Mouse (Mus musculus): Measurements from ENCODE around the gene Thumpd2. TPM values are rescaled to one million over a fixed set of nuclear protein-coding genes. Genes with fewer than 3 reads are reported as not detected.

The Thumpd2 gene
- 8.4 and 9.9 TPM in 2 replicates for total RNA-seq (2014; fragmentation: Nextera tagmentation)
- 13.7 and 15.7 TPM in 2 replicates for total RNA-seq (2017)
- 0.94 and 1.5 TPM in 2 replicates for polyA plus RNA-seq (2012)

DNA sequence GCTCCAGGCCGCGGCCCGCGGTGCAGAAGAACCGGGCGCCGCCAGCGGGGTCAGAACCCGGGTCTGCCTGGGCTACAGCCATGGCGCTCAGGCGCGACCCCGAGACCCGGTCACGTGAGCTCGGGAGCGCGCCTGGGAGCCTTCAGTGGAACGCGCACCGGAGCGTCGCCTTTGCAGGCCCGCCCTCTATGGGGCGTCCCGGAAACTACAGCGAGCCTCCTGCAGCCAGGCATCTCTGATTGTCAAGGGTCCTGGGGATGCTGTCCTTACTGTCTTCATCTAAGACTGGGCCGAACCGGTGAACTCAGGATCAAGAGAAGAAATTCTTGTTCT, at the start of gene Thumpd2:
Gene Thumpd2, minus strand, starts transcription at position 104 of the 333 bp plus-strand sequence.
- Histone ChIP-seq H3K9me3 (replicated peaks) (peaks cover 8% of the 10 kb centered on the region), H3K4me3 (ENCODE audit: low read depth, low read length) (peak within 1 kb of the TSS; percentile 84), H3K27me3 (ENCODE audit: insufficient read depth, low read length) (0 out of 2 replicates have a peak, but pooled peaks cover 3% of the 10 kb centered on the region), H3K4me1 (ENCODE audit: insufficient read depth, low read depth, low read length) (peaks cover 28% of the 10 kb centered on the region), H3K36me3 (replicated peaks) (peaks cover 22% of the 10 kb centered on the region)
- ATAC-seq (ENCODE audit: extremely low read depth, insufficient number of reproducible peaks, low FRiP score, poor library complexity, severe bottlenecking) (peak; percentile 46), DNase-seq (ENCODE audit: low spot score) (peak; percentile 84)
- TF ChIP-seq GATA1 (IDR thresholded peaks at IDR 0.05; ENCODE audit: borderline replicate concordance, low read length) (no peak), CTCF (IDR thresholded peaks at IDR 0.05; ENCODE audit: low read depth, low read length) (peak; percentile 84)

DNA sequence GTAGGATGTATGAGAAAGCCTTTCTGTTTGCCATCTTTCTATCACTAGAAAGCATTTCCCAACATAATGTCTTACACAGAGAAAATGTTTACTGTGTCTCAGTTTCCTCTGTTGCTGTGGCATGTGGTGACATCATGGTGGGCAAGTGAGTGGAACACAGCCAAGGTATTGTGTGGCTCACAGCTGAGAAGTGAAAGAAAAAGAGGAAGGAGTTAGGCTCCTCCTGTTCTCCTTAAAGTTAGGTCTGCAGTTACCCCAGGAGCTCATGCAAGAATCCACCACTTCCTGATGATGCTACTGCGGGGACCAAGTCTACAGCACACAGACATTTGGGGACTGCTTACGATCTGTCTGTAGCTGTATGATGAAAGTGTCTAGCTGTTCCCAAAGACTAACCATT, 39.4 kb upstream of the Thumpd2 start:
- no peak for ATAC-seq (ENCODE audit: extremely low read depth, insufficient number of reproducible peaks, low FRiP score, poor library complexity, severe bottlenecking)

GRCm38 (mm10) chr17:81102866-81103265, 38.0 kb upstream of the Thumpd2 start:
- DNase-seq (ENCODE audit: low spot score): no peak
- TF ChIP-seq GATA2 (IDR thresholded peaks at IDR 0.05; ENCODE audit: borderline replicate concordance, low read depth, low read length): no peak
- no peak for TF ChIP-seq TAL1 (conservative IDR thresholded peaks at IDR 0.05; ENCODE audit: low read depth, low read length)
- TF ChIP-seq GATA1 (IDR thresholded peaks at IDR 0.05; ENCODE audit: borderline replicate concordance, low read length): no peak
- TF ChIP-seq POLR2AphosphoS5 (IDR thresholded peaks at IDR 0.05; ENCODE audit: insufficient replicate concordance, low read depth, low read length): no peak
- no peak for TF ChIP-seq CTCF (IDR thresholded peaks at IDR 0.05; ENCODE audit: low read depth, low read length)
- Histone ChIP-seq H3K36me3 (replicated peaks) (no peaks in the 10 kb centered on the region), H3K9me3 (replicated peaks) (no peaks in the 10 kb centered on the region), H3K4me1 (ENCODE audit: insufficient read depth, low read depth, low read length) (no peaks in the 10 kb centered on the region), H3K4me3 (ENCODE audit: low read depth, low read length) (no peak overlapping the region), H3K27me3 (ENCODE audit: insufficient read depth, low read length) (no peaks in the 10 kb centered on the region)
- no peak for ATAC-seq (ENCODE audit: extremely low read depth, insufficient number of reproducible peaks, low FRiP score, poor library complexity, severe bottlenecking)

More for the DNA sequence above, 39.4 kb upstream of the Thumpd2 start:
- no peaks in the 10 kb centered on the region for H3K27me3 ChIP-seq (ENCODE audit: insufficient read depth, low read length)
- H3K4me1 ChIP-seq (ENCODE audit: insufficient read depth, low read depth, low read length): no peaks in the 10 kb centered on the region
- no peaks in the 10 kb centered on the region for H3K36me3 ChIP-seq (replicated peaks)
- no peak for DNase-seq (ENCODE audit: low spot score)
- TF ChIP-seq CTCF (IDR thresholded peaks at IDR 0.05; ENCODE audit: low read depth, low read length): no peak
- no peak for TF ChIP-seq GATA2 (IDR thresholded peaks at IDR 0.05; ENCODE audit: borderline replicate concordance, low read depth, low read length)
- TF ChIP-seq POLR2AphosphoS5 (IDR thresholded peaks at IDR 0.05; ENCODE audit: insufficient replicate concordance, low read depth, low read length): no peak
- TF ChIP-seq TAL1 (conservative IDR thresholded peaks at IDR 0.05; ENCODE audit: low read depth, low read length): no peak
- no peak for TF ChIP-seq GATA1 (IDR thresholded peaks at IDR 0.05; ENCODE audit: borderline replicate concordance, low read length)
- H3K9me3 ChIP-seq (replicated peaks): no peaks in the 10 kb centered on the region
- H3K4me3 ChIP-seq (ENCODE audit: low read depth, low read length): no peak overlapping the region

GRCm38 (mm10) chr17:81098444-81098843, 33.6 kb upstream of the Thumpd2 start:
- Histone ChIP-seq H3K36me3 (replicated peaks) (no peaks in the 10 kb centered on the region), H3K4me3 (ENCODE audit: low read depth, low read length) (no peak overlapping the region), H3K27me3 (ENCODE audit: insufficient read depth, low read length) (no peaks in the 10 kb centered on the region), H3K4me1 (ENCODE audit: insufficient read depth, low read depth, low read length) (no peaks in the 10 kb centered on the region), H3K9me3 (replicated peaks) (no peaks in the 10 kb centered on the region)
- DNase-seq (ENCODE audit: low spot score) (no peak), ATAC-seq (ENCODE audit: extremely low read depth, insufficient number of reproducible peaks, low FRiP score, poor library complexity, severe bottlenecking) (no peak)
- no peak for TF ChIP-seq GATA1 (IDR thresholded peaks at IDR 0.05; ENCODE audit: borderline replicate concordance, low read length)

DNA sequence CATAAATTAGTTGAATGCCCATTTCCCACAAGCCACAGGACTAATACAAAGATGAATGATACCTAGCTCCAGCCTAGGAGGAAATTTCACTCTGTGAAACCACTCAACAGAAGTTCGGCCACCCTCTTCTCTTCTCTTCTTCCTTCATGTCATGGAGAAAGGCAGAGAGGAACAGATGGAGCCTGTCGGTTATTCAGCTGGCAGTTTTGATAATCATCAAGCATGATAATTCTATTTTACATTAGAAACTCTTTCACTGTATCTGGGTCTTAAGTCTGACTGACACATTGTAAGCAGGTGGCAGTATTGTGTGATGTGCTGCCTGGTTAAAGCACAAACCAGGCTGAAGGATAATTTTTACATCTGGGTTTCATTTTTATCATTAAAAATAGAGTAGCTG, 31.6 kb upstream of the Thumpd2 start:
- DNase-seq (ENCODE audit: low spot score): no peak
- Histone ChIP-seq H3K4me3 (ENCODE audit: low read depth, low read length) (no peak overlapping the region), H3K36me3 (replicated peaks) (no peaks in the 10 kb centered on the region), H3K27me3 (ENCODE audit: insufficient read depth, low read length) (no peaks in the 10 kb centered on the region), H3K4me1 (ENCODE audit: insufficient read depth, low read depth, low read length) (no peaks in the 10 kb centered on the region), H3K9me3 (replicated peaks) (no peaks in the 10 kb centered on the region)
- TF ChIP-seq GATA2 (IDR thresholded peaks at IDR 0.05; ENCODE audit: borderline replicate concordance, low read depth, low read length) (no peak), GATA1 (IDR thresholded peaks at IDR 0.05; ENCODE audit: borderline replicate concordance, low read length) (no peak), POLR2AphosphoS5 (IDR thresholded peaks at IDR 0.05; ENCODE audit: insufficient replicate concordance, low read depth, low read length) (no peak), CTCF (IDR thresholded peaks at IDR 0.05; ENCODE audit: low read depth, low read length) (no peak), TAL1 (conservative IDR thresholded peaks at IDR 0.05; ENCODE audit: low read depth, low read length) (no peak)
- ATAC-seq (ENCODE audit: extremely low read depth, insufficient number of reproducible peaks, low FRiP score, poor library complexity, severe bottlenecking): no peak

DNA sequence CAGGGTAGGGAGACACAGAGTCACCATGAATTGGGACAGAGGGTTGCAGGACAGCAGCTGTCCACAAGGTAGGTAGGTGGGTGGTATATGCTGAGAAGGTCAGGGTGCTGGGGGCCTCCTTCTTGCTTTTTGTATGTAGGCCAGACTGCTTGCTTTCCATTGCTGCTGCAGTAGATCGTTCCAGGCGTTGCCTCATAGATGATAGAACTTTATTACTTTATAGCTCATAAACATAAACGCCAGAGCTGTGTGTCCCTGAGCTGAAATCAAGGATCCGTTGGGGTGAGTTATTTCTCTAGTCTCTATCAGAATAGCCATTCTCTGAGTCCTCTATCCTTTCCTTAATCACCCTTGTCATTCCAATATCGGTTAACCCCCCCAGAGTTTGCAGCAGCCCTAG, 27.9 kb upstream of the Thumpd2 start:
- no peaks in the 10 kb centered on the region for H3K4me1 ChIP-seq (ENCODE audit: insufficient read depth, low read depth, low read length)
- H3K27me3 ChIP-seq (ENCODE audit: insufficient read depth, low read length): no peaks in the 10 kb centered on the region
- H3K36me3 ChIP-seq (replicated peaks): no peaks in the 10 kb centered on the region
- TF ChIP-seq POLR2AphosphoS5 (IDR thresholded peaks at IDR 0.05; ENCODE audit: insufficient replicate concordance, low read depth, low read length) (no peak), GATA1 (IDR thresholded peaks at IDR 0.05; ENCODE audit: borderline replicate concordance, low read length) (no peak), TAL1 (conservative IDR thresholded peaks at IDR 0.05; ENCODE audit: low read depth, low read length) (no peak), CTCF (IDR thresholded peaks at IDR 0.05; ENCODE audit: low read depth, low read length) (no peak), GATA2 (IDR thresholded peaks at IDR 0.05; ENCODE audit: borderline replicate concordance, low read depth, low read length) (no peak)
- DNase-seq (ENCODE audit: low spot score) (no peak), ATAC-seq (ENCODE audit: extremely low read depth, insufficient number of reproducible peaks, low FRiP score, poor library complexity, severe bottlenecking) (no peak)
- no peaks in the 10 kb centered on the region for H3K9me3 ChIP-seq (replicated peaks)
- H3K4me3 ChIP-seq (ENCODE audit: low read depth, low read length): no peak overlapping the region

DNA sequence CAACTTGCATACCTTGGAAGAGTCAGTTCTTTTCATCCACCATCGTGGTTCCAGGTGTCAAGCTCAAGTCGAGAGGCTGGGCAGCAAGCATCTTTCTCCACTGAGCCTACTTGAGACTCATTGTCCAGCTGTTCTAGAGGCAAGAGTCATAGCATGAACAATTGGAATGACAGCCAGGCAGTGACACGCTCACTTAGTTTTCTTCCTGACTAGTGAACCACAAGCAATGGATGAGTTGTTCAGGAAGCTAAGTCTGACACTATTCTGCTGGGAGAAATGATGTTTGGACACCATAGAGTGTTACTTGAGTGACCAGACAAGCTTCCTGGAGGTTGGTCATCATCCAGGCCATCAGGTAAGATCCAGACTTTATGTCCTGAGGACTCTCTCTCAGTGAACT, 24.0 kb upstream of the Thumpd2 start:
- Histone ChIP-seq H3K4me3 (ENCODE audit: low read depth, low read length) (no peak overlapping the region), H3K4me1 (ENCODE audit: insufficient read depth, low read depth, low read length) (no peaks in the 10 kb centered on the region), H3K9me3 (replicated peaks) (no peaks in the 10 kb centered on the region), H3K36me3 (replicated peaks) (no peaks in the 10 kb centered on the region), H3K27me3 (ENCODE audit: insufficient read depth, low read length) (no peaks in the 10 kb centered on the region)
- ATAC-seq (ENCODE audit: extremely low read depth, insufficient number of reproducible peaks, low FRiP score, poor library complexity, severe bottlenecking) (no peak), DNase-seq (ENCODE audit: low spot score) (no peak)
- TF ChIP-seq POLR2AphosphoS5 (IDR thresholded peaks at IDR 0.05; ENCODE audit: insufficient replicate concordance, low read depth, low read length): no peak
- no peak for TF ChIP-seq GATA2 (IDR thresholded peaks at IDR 0.05; ENCODE audit: borderline replicate concordance, low read depth, low read length)
- TF ChIP-seq TAL1 (conservative IDR thresholded peaks at IDR 0.05; ENCODE audit: low read depth, low read length): no peak
- no peak for TF ChIP-seq CTCF (IDR thresholded peaks at IDR 0.05; ENCODE audit: low read depth, low read length)
- no peak for TF ChIP-seq GATA1 (IDR thresholded peaks at IDR 0.05; ENCODE audit: borderline replicate concordance, low read length)
